Mouse (Mus musculus) CH12.LX (cell line): ENCODE results near the gene Clip3.

Experiments used
- CTCF ChIP-seq, 2 experiments: IDR thresholded peaks in 1 of 2; conservative IDR thresholded peaks in 1 of 2; 2 replicates each; pipeline ENCODE4 v1.5.1; 2011 to 2012; ENCODE audit warnings: low read depth in 2 of 2, low read length in 2 of 2, improper control_type of control experiment in 1 of 2, inconsistent platforms in 1 of 2, mild to moderate bottlenecking in 1 of 2, moderate library complexity in 1 of 2
- MAFK ChIP-seq: IDR thresholded peaks from 2 replicates; pipeline ENCODE4 v1.6.1; 2011; ENCODE audit warnings: low read length, improper control_type of control experiment; ENCODE audit not compliant: insufficient replicate concordance
- UBTF ChIP-seq: IDR thresholded peaks from 2 replicates; pipeline ENCODE4 v1.6.1; 2012; ENCODE audit warnings: low read depth, mild to moderate bottlenecking, inconsistent platforms, low read length, improper control_type of control experiment, moderate library complexity
- ZKSCAN1 ChIP-seq: IDR thresholded peaks from 2 replicates; pipeline ENCODE4 v1.6.1; 2012; ENCODE audit warnings: low read depth, inconsistent platforms, low read length, improper control_type of control experiment, borderline replicate concordance

GRCm38 (mm10) chr7:30334563-30334962 is 43.0 kb downstream of the Clip3 start:
- TF ChIP-seq MAFK (no peak), ZKSCAN1 (no peak), CTCF (conservative IDR thresholded peaks at IDR 0.05 in 1 of 2, IDR thresholded peaks at IDR 0.05 in 1 of 2; ENCODE audit: low read depth in 2 of 2, low read length in 2 of 2) (no peak), UBTF (no peak)
